Mouse (Mus musculus) CH12.LX (cell line): ENCODE measurements around the gene Noxo1.

Source experiments
- CTCF ChIP-seq, 2 experiments: IDR thresholded peaks in 1 of 2; conservative IDR thresholded peaks in 1 of 2; 2 replicates each; pipeline ENCODE4 v1.5.1; 2011 to 2012; ENCODE audit warnings: low read depth in 2 of 2, low read length in 2 of 2, improper control_type of control experiment in 1 of 2, inconsistent platforms in 1 of 2, mild to moderate bottlenecking in 1 of 2, moderate library complexity in 1 of 2
- SMC3 ChIP-seq: IDR thresholded peaks from 2 replicates; pipeline ENCODE4 v1.6.1; 2011; ENCODE audit warnings: low read depth, low read length, improper control_type of control experiment

DNA sequence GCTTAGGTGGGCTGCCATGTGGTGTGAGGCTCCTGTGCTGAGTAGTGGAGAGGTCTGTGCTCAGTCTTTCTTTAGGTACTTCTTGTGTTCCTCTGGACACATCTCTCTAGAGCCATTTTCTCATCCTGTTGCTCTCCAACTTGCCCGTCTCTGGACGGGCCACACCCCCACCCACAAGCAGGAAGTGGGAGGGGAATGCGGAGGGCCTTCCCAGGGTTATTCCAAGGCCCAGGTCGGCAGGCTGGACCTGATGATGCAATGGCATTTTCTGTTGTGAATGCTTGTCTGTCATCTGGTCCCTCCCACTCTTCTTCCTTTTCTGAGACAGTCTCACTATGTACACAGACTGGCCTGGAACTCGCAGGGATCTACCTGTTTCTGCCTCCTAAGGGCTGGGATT lies 23.9 kb upstream of the Noxo1 start:
- TF ChIP-seq CTCF (conservative IDR thresholded peaks at IDR 0.05 in 1 of 2, IDR thresholded peaks at IDR 0.05 in 1 of 2; ENCODE audit: low read depth in 2 of 2, low read length in 2 of 2) (no peak), SMC3 (no peak)
